ENCODE assay signal across 23 mouse cellular contexts in genomic region chr16:37988211-37988865, GRCm38 (mm10).
DNase-seq lines count a peak whose midpoint lies in the region; ATAC-seq lines count a peak whose summit lies in the region.
"Had no signal": no experiment of that assay in that cellular context is flagged by ENCODE, and none has a peak within 500 bp of the region (broad histone marks: within the 10 kb centered on the region; RNA-seq: fewer than 3 reads in every experiment).

No protein-coding gene starts in this region.

- DNase-seq in heart, adult 11 months: peak; percentile 64
- peak; percentile 83 for DNase-seq in right cerebral cortex, adult 18-20 months
- no peak for DNase-seq in right cerebral cortex, postnatal 4 days
- DNase-seq in limb, embryonic 10.5 days (ENCODE audit: low spot score): peak; percentile 37
- DNase-seq in gastrocnemius, adult 18-20 months (ENCODE audit: low spot score): no peak
- DNase-seq in B cell, adult 2 months: no peak
- DNase-seq: adrenal gland, adult 2 months; cerebellum, adult 18-20 months; gastrocnemius, postnatal 14 days; thymus, postnatal 4 days had no signal

- H3K9ac ChIP-seq in heart, embryonic 12.5 days: no peak overlapping the region
- H3K9ac ChIP-seq in intestine, embryonic 15.5 days: no peak overlapping the region
- H3K9ac ChIP-seq: forebrain, embryonic 15.5 days; hindbrain, embryonic 14.5 days; liver, embryonic 12.5 days; lung, embryonic 15.5 days; midbrain, embryonic 13.5 days; neural tube, embryonic 15.5 days had no signal

- no peak overlapping the region for H3K4me2 ChIP-seq in heart, embryonic 12.5 days
- H3K4me2 ChIP-seq in intestine, embryonic 15.5 days (replicated peaks): no peak overlapping the region
- H3K4me2 ChIP-seq: forebrain, embryonic 15.5 days; heart, embryonic 11.5 days; hindbrain, embryonic 14.5 days; liver, embryonic 12.5 days; lung, embryonic 15.5 days; midbrain, embryonic 13.5 days; neural tube, embryonic 15.5 days had no signal

- no peak overlapping the region for H3K27ac ChIP-seq in heart, embryonic 12.5 days (ENCODE audit: poor library complexity, severe bottlenecking)
- 0 out of 2 replicates have a peak overlapping the region, but pooled peaks have one; percentile 25 for H3K27ac ChIP-seq in limb, embryonic 10.5 days
- H3K27ac ChIP-seq in intestine, embryonic 15.5 days: no peak overlapping the region
- H3K27ac ChIP-seq: forebrain, embryonic 15.5 days; hindbrain, embryonic 14.5 days; liver, embryonic 12.5 days; lung, embryonic 15.5 days; midbrain, embryonic 13.5 days; neural tube, embryonic 15.5 days; stomach, postnatal 0 days had no signal

- no peaks in the 10 kb centered on the region for H3K9me3 ChIP-seq in heart, embryonic 12.5 days (replicated peaks)
- no peaks in the 10 kb centered on the region for H3K9me3 ChIP-seq in limb, embryonic 10.5 days (replicated peaks)
- no peaks in the 10 kb centered on the region for H3K9me3 ChIP-seq in intestine, embryonic 15.5 days
- H3K9me3 ChIP-seq: forebrain, embryonic 15.5 days; liver, embryonic 12.5 days; lung, embryonic 15.5 days; midbrain, embryonic 13.5 days; neural tube, embryonic 15.5 days had no signal

- no peaks in the 10 kb centered on the region for H3K36me3 ChIP-seq in heart, embryonic 12.5 days
- no peaks in the 10 kb centered on the region for H3K36me3 ChIP-seq in limb, embryonic 10.5 days
- H3K36me3 ChIP-seq in intestine, embryonic 15.5 days: no peaks in the 10 kb centered on the region
- H3K36me3 ChIP-seq: forebrain, embryonic 15.5 days; liver, embryonic 12.5 days; lung, embryonic 15.5 days; neural tube, embryonic 15.5 days had no signal

- no peak overlapping the region for H3K4me3 ChIP-seq in heart, embryonic 12.5 days
- H3K4me3 ChIP-seq in limb, embryonic 10.5 days: no peak overlapping the region
- no peak overlapping the region for H3K4me3 ChIP-seq in intestine, embryonic 15.5 days (replicated peaks)
- H3K4me3 ChIP-seq: erythroblast, embryonic 14.5 days; forebrain, embryonic 15.5 days; liver, embryonic 12.5 days; lung, embryonic 15.5 days; midbrain, embryonic 13.5 days; myocyte; neural tube, embryonic 15.5 days had no signal

- no peak for ATAC-seq in heart, embryonic 12.5 days (ENCODE audit: insufficient number of reproducible peaks, low FRiP score)
- no peak for ATAC-seq in intestine, embryonic 15.5 days
- ATAC-seq: forebrain, embryonic 15.5 days; intestine, embryonic 16.5 days; liver, embryonic 12.5 days; midbrain, embryonic 13.5 days had no signal

- H3K4me1 ChIP-seq in heart, embryonic 12.5 days (replicated peaks): peaks cover 31% of the 10 kb centered on the region
- peaks cover 46% of the 10 kb centered on the region for H3K4me1 ChIP-seq in limb, embryonic 10.5 days
- peaks cover 19% of the 10 kb centered on the region; the same call in 1 of the 2 replicates for H3K4me1 ChIP-seq in intestine, embryonic 15.5 days (replicated peaks)

- 48% methylated on average over 11 of the region's 11 CpGs for WGBS in heart, embryonic 12.5 days
- WGBS in limb, embryonic 10.5 days: 43% methylated on average over 11 of the region's 11 CpGs
- 54% methylated on average over 11 of the region's 11 CpGs for WGBS in intestine, embryonic 15.5 days

- H3K27me3 ChIP-seq in heart, embryonic 12.5 days (replicated peaks): no peaks in the 10 kb centered on the region
- no peaks in the 10 kb centered on the region for H3K27me3 ChIP-seq in limb, embryonic 10.5 days (ENCODE audit: low read depth, poor library complexity, severe bottlenecking)
- H3K27me3 ChIP-seq in intestine, embryonic 15.5 days (replicated peaks): no peaks in the 10 kb centered on the region
- H3K27me3 ChIP-seq: forebrain, embryonic 15.5 days; liver, embryonic 12.5 days; lung, embryonic 15.5 days; midbrain, embryonic 13.5 days; neural tube, embryonic 15.5 days had no signal

Comparison
In these comparisons a context has a peak if more than half of its experiments do, and no peak if none do; other contexts are left out.
1. DNase-seq: peak in heart, adult 11 months (single experiment), right cerebral cortex, adult 18-20 months (single experiment) and limb, embryonic 10.5 days (single experiment); none in right cerebral cortex, postnatal 4 days (single experiment), gastrocnemius, adult 18-20 months (single experiment) and B cell, adult 2 months (0 of 2).